Mouse (Mus musculus) kidney, adult 8-10 months (tissue): ENCODE data around the gene Dnajb12.
"Not testable (repeated sequence)": the region's sequence is repeated elsewhere in the genome, so short reads cannot be mapped to it uniquely, and the experiment has no call there.

ENCODE experiments used
- DNase-seq, 2 experiments: peaks; one replicate each; pipeline ENCODE4 v3.0.0; 2022

Gene Dnajb12

GRCm38 (mm10) chr10:59872651-59873050 lies 6.7 kb upstream of the Dnajb12 start:
- not testable (repeated sequence) for DNase-seq

- no peak for DNase-seq
Measured at GRCm38 (mm10) chr10:59873206-59873605, 6.2 kb upstream of the Dnajb12 start.

- DNase-seq, result no peak
Measured at GRCm38 (mm10) chr10:59873613-59874012, 5.7 kb upstream of the Dnajb12 start.

- DNase-seq, result no peak
Measured at GRCm38 (mm10) chr10:59875396-59875795, 4.0 kb upstream of the Dnajb12 start.

GRCm38 (mm10) chr10:59876698-59877097 lies 2.7 kb upstream of the Dnajb12 start:
- not testable (repeated sequence) for DNase-seq

- DNase-seq, result no peak
Measured at GRCm38 (mm10) chr10:59877421-59878117, 1.8 kb upstream of the Dnajb12 start.

- no peak for DNase-seq
Measured at GRCm38 (mm10) chr10:59878823-59879222, 533 bp upstream of the Dnajb12 start.

- DNase-seq, result no peak
Measured at GRCm38 (mm10) chr10:59880029-59880386, 652 bp downstream of the Dnajb12 start.

GRCm38 (mm10) chr10:59880837-59881236 lies 1.5 kb downstream of the Dnajb12 start:
- peak; percentile 69 to 74 for DNase-seq

GRCm38 (mm10) chr10:59884327-59885173 lies 5.2 kb downstream of the Dnajb12 start:
- peak; percentile 70 for DNase-seq

GRCm38 (mm10) chr10:59885174-59886080 lies 6.1 kb downstream of the Dnajb12 start:
- DNase-seq, result no peak

- no peak for DNase-seq
Measured at GRCm38 (mm10) chr10:59886081-59886466, 6.7 kb downstream of the Dnajb12 start.

GRCm38 (mm10) chr10:59887432-59887831 lies 8.1 kb downstream of the Dnajb12 start:
- DNase-seq, result no peak

GRCm38 (mm10) chr10:59889339-59889738 lies 10.0 kb downstream of the Dnajb12 start:
- no peak for DNase-seq

- DNase-seq, result no peak
Measured at GRCm38 (mm10) chr10:59889953-59890751, 10.8 kb downstream of the Dnajb12 start.

GRCm38 (mm10) chr10:59892977-59893376 lies 13.6 kb downstream of the Dnajb12 start:
- peak in 1 of 2 experiments; percentile 52 for DNase-seq

- DNase-seq, result peak; percentile 64 to 84
Measured at GRCm38 (mm10) chr10:59894251-59895160, 15.2 kb downstream of the Dnajb12 start.

- DNase-seq, result no peak
Measured at GRCm38 (mm10) chr10:59895460-59896186, 16.3 kb downstream of the Dnajb12 start.

GRCm38 (mm10) chr10:59896211-59896610 lies 16.9 kb downstream of the Dnajb12 start:
- DNase-seq, result no peak

GRCm38 (mm10) chr10:59896911-59897331 lies 17.6 kb downstream of the Dnajb12 start:
- DNase-seq, result no peak
